Mouse (Mus musculus) induced T-regulatory cell, adult 2 months (primary cell): ENCODE data around the gene Tln2.

ENCODE experiments used
- DNase-seq: peaks from one replicate; pipeline ENCODE4 v3.0.0-alpha.2; 2012; ENCODE audit warnings: low read depth

Gene Tln2

DNA sequence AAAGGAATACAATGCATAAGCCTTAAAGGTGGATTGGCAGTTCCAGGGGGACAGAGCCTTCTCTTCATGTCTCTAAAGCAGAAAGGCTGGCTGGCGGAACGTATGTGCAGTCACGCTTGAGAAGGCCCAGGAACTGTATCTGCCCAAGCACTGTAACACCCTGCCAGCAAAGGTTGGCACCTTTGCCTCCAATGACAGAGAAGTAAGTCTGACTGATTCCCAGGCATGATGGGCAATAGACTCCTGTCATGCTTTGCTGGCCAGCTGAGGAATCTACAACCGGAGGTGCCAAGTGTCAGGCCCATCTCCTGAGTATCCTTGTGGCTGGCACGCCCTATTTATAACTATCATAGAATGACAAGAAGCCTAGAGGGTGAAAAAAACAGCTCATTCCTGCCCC is 83.3 kb downstream of the Tln2 start:
- no peak for DNase-seq

DNA sequence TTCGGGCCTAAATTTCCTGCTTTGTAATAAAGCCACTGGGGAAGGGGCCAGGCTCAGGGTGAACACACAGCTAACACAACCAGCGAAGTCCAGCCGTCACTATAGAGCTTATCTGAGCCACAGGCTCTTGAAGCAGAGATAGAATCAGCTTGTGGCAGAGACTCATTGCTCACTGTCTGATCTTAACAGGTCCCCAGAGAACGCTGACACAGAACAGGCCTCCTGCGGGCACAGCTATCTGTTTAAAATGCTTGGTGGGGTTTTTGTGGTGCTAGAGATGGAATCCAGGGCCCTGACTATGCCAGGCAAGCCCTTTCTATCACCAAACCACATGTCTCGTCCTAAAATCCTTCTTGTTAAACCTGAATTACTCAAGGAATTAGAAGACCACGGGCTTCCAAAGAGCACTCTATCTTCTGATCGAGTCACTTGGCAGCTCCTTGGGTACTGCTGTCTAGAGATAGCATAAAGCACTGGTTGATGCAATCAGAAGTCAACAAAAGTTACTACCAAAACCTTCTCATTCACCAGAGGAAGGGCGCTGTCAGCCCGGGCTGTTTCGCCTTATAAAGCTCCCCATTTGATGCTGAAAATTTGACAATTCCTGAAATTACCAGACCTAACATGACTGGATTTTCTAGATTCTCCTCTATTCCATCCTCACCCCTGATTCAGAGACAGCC is 95.9 kb downstream of the Tln2 start:
- no peak for DNase-seq

- no peak for DNase-seq
These were observed 118.0 kb downstream of the Tln2 start for GRCm38 (mm10) chr9:67441484-67441883.

- DNase-seq: no peak
These were observed 122.0 kb downstream of the Tln2 start for GRCm38 (mm10) chr9:67437511-67437910.

DNA sequence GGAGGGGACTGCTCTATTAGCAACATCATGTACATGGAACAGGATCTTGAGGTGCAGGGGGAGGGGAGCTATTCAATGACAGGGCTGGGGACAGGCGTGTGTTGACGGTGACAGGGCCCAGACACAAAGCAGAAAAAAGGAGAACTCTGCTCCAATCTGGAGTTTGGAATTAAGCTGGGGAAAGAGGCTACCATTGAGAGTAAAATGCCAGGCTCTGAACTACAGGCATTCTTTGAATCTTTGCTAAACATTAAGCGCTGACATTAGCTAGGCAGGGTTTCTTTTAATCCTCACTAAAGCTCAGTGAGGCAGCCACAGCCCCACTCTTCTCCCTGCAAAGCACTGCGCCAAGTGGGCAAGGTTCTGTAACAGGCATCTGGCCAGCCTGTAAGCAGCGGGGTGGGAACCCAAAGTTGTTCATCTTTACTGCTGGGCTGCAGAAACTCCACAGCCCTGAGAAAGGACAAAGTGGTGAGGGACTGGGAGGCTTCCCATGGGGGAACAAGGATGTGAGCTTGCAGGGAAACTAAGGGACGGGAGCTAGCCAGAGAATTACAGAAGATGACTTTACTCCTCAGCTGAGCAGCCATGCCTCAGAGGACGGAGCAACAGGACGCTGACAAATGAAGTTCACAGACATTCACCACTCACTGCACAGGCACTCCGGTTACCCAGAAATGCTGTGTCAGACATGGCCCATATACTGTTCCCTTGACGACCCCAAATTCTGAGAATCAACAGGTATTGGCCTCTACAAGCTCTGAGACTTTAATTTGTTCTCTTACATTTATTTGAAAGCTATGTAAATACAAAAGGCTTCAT is 124.0 kb downstream of the Tln2 start:
- no peak for DNase-seq

GRCm38 (mm10) chr9:67429199-67429892 is 130.2 kb downstream of the Tln2 start:
- no peak for DNase-seq

DNA sequence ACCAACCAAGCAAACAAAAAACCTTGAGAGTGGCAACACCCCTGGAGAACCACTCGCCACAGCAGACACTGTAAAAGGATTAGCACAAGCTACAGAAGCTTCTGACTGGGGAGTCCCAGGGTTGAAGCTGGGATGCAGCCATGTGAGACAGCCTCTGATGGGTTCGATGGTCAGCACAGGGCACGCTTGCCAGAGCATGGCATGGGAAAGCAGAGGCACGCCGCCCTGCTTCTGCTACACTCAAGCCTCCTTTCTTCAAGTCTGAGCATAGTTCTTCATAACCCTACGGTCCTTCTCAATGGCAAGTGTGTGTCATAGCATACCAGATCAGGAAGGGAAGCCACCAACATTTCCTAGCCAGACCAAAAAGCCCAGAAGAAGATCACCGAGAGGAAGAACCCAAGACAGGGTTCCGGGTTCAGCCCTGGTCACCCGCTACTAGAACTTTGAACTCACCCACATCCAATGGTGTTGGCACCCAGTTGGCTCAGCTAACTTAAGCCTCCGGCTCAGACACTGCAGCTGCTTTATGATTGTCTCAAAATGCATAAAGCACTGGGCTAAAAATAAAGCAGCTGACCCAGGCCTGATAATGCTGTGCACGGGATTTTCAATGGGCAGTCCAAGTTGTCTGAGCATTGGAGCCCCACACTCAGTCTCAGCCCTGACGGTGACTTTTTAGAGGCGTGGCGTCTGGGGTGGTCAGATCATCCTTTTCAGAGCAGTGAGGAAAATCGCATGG is 131.0 kb downstream of the Tln2 start:
- no peak for DNase-seq

- no peak for DNase-seq
These were observed 133.2 kb downstream of the Tln2 start for GRCm38 (mm10) chr9:67426304-67426703.

- peak; percentile 8 for DNase-seq
These were observed 135.4 kb downstream of the Tln2 start for GRCm38 (mm10) chr9:67424110-67424509.

GRCm38 (mm10) chr9:67418092-67418491 is 141.4 kb downstream of the Tln2 start:
- DNase-seq: no peak

GRCm38 (mm10) chr9:67410667-67411066 is 148.8 kb downstream of the Tln2 start:
- DNase-seq: no peak

DNA sequence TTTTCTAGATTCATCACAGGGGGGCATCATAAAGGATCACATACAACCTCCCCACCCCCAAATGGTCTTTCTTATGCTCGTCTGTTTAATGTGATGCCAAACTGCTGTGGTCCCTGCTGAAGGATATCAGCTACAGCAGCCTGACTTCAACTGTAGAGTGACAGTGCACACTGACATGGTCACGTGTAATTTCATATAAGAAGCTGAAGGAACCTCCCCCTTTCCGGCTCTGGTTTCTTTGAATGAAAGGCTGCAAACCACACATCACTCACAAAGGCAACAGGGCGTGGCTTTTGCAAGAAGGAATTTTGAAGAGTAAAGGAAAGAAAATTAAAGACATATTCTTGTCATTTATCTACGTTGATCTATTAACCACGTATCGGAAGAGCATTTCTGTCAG is 154.8 kb downstream of the Tln2 start:
- DNase-seq: no peak

GRCm38 (mm10) chr9:67399563-67399962 is 159.9 kb downstream of the Tln2 start:
- DNase-seq: no peak

GRCm38 (mm10) chr9:67397756-67398155 is 161.7 kb downstream of the Tln2 start:
- no peak for DNase-seq

DNA sequence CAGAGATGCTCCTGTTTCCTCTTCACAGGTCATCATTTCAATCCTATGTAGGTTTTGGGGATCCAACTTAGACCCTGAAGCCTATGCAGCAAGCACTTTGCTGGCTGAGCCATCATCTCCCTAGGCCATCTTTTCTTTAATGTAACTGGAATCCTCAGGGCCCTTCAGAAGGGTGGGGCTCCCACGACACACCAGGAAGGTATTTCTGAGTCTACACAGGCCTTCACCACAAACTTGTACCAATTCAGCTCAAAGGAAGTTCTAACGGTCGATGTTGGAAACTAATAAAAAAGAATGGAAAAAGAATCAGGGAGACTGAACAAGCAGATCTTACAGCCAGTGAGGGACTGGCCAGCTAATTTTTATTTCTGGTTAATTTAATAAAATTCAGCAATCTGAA is 163.1 kb downstream of the Tln2 start:
- no peak for DNase-seq

DNA sequence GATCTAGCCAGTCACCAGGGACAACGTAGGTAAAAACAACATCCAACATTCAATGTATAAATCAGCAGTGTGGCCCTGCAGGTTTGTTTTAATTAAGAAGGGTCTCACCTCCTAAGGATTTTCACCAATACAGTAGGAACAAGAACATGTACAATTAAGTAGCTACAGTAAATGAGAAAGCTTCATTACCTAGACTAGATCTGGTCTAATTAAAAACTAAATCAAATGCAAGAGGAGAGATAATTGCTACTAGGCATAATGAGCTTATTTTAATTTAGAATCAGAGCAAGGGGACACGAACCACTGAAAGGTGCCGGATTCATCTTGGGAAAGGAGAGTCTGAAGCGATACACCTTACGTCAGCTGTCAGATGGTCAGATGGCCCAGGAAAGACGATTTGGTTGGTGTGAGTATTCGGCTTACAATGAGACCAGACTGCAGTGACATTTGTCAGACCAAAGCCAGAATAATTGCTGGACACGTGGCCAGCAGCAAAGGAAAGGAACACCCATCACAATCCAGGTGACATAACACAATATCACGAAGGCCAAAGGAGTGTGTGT is 175.4 kb downstream of the Tln2 start:
- no peak for DNase-seq

DNA sequence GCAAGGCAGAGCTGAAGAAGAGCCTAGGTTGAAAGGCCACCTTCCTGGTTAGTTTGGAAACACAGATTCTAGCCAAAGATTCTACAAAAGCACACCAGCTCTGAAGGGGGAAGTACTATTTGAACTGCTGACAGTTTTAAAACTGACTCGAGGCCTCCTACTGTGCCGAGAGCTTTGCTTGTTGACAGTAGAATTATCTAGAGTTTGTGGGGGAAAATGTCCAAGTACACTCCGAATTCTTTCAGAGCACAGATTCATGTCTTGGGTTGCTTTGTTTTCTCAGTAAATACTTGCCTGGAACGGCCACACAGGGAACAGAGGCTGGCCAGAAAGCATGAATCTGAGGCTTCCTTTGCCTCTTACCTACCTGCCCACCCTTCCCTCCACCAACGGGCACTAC is 179.4 kb downstream of the Tln2 start:
- no peak for DNase-seq

DNA sequence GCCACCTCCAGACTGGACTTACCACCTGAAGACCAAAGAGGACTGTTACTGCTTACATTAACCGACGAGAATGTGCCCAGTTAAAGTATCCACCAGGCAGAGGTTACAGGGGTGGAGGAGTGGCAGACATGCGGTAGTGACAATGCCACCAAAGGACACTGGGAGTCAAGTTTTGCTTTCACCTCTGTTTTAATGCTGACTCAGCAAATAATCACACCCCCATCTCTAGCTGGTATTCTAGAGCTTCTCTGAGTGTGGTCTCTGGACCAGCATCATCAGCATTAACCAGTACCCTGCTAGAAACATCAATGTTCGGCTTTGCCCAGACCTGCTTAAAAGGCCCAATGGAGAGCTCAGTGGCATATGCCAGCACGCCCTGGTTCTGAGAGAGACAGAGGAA is 180.7 kb downstream of the Tln2 start:
- DNase-seq: no peak

- DNase-seq: no peak
These were observed 191.4 kb downstream of the Tln2 start for GRCm38 (mm10) chr9:67368078-67368477.

DNA sequence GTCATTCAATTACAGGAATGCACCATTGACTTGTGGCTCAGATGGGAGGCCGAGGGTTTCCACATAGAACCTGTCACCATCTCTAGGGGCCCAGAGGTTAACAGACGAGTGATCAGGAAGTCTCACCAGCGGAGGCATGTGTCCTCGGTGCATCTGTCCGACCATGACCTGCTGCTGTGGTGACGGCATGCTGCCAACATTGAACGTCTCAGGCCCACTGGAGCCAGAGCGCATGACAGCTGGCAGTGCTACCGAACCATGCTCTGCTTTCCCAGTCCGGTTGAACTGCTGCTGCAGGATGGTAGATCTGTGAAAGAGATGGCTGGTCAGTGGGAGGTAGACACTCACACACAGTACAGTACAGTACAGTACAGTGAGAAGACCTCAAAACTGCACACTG is 197.0 kb downstream of the Tln2 start:
- DNase-seq: no peak

DNA sequence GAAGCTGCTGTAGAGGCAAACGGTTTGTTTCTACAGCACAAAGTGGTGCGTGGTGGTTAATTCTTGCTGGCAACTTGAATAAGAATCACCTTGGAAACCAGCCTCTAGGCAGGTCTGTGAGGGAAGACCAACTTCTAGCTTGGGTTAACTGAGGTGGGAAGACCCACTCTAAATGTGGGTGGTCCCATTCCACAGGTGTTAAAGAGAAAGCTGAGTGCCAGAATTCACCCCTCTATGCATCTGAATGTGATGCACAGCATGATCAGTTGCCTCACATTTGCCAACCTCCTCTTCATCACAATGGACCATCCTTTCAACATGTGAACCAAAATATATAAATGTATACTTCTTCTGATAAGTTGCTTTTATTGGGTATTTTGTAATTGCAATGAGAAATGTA is 197.4 kb downstream of the Tln2 start:
- DNase-seq: no peak

DNA sequence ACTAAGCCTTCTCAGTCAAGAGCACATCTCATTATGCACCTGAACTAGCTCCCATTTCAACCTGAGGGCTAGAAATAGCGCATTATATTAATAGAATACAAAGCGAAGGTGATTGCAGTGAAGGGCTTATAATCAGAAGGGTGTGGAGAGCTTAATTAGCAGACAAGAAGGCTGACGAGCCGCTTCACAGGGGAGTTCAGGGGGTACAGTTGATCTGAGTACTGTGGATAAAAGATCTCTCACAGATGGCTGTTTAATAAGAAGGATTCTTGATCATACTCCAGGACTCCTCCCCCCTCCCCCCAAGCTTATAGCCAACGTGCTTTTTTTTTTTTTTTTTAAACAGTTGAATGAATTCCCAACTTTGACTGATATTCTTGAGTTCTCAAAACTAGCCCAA is 198.0 kb downstream of the Tln2 start:
- DNase-seq: no peak
